Mouse (Mus musculus): ENCODE measurements around the gene Gm17334.

Gm17334 gene

GRCm38 (mm10) chr11:53737573-53737946, 35.4 kb downstream of the Gm17334 start:
- DNase-seq, result peak; percentile 56 to 76

DNA sequence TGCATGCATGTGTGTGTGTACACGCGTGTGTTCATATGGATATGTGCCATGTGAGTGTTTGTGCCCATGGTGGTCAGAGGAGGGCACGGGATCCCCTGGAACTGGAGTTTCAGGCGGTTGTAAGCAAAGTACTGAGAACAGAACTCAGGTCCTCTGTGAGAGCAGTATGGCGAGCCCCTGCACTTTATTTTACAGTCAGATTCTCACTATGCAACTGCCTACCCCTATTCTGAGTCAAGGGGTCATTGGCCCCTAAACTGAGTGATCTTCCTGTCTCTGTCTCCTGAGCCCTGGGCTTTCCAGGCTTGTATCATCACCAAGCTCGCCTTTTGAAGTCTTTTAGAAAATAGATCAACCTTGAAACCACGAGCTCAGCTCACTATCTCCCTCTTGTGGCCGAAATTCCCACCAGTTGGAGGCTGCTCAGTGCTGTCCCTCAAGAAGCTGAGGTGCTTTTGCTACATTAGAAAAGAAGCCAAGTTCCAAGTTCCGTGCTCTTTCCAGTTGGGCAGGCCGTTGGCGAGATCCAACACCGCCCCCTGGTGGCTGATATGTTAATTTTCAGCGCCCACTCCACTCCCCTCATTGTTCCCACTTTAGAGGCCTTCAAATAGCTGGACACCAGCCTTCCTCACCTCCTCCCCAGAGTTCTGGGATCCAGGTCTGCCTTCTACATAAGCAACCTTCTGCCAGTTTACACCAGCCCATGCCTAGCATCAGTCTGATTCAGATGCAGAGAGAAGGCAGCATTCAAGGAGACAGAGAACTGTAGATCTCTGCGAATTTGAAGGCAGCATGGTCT, 36.0 kb downstream of the Gm17334 start:
- peak; percentile 83 to 88 for DNase-seq

DNA sequence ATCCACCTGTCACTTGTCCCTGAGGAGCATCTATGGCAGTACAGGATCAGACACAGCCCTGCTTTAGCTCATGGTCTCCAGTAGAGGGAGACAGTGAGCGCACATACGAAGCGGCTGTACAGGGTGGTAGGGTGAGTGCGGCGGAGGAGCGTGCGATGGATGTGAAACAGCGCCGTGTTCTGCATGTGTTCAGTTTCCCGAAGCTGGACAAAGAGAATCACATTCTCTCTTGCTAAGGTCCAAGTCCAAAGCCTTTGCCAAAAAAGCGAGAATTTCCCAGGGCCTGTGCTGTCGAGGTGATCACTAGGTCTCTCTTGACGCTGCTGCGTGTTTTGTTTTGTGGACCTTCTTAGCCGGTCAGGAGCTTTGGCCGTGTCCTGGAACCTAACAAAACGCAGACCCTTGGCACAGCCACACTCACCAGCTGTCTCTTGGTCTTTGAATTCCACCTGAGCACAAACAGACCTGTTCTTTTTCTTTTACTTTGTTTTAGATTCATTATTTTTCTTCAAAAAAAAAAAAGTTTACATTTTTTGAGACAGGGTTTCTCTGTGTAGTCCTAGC, 37.2 kb downstream of the Gm17334 start:
- peak; percentile 64 to 76 for DNase-seq

DNA sequence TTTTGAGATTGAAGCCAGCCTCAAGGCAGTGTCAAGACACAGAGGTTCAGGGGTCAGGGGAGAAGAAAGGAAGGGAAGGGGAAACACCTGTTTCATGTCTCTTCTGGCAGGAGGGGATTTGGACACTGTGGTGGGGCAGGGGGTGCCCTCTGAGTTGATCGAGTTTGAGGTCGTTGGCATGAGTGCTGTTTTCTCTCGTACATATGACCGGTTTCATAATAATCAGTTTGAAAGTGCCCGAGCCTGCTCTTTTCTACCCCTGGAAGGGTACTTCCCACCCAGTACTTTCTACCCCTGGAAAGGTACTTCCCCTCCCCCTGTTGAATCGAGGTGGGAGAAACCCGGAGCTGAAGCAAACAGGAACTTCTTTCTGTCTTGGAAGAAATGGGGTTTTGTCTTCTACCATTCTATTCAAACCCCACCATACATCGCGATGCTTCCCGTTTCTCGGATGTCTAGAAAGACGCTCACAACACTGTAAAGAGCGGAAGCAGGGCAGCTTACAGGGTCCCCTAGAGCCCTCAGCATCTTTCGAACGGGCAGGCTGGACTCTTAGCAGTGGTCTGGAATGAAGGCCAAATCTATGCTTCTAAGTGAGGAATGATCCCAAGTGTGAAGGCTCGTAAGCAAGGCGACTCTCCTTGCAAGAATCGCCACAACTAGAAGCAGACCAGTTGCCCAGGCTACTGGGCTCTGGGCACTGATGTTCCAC, 37.9 kb downstream of the Gm17334 start:
- DNase-seq, result no peak

DNA sequence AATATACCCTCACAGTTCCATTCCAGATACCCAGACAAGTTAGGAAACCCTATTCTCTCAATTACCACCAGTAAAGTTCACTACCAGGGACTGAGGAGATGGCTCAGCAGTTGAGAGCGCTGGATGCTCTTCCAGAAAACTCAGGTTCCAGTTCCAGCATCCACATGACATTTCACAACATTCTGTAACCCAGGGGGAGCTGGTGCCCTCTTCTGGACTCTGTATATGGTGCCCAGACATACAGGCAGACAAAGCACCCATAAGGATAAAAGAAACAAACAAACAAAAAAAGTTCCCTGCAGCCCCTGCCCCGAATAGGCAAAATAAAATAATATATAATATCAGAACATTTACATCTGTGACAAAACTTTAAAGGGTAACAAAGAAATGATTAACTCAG, 38.6 kb downstream of the Gm17334 start:
- no peak for DNase-seq

- DNase-seq, result no peak
Measured at GRCm38 (mm10) chr11:53733824-53734223, 39.2 kb downstream of the Gm17334 start.

DNA sequence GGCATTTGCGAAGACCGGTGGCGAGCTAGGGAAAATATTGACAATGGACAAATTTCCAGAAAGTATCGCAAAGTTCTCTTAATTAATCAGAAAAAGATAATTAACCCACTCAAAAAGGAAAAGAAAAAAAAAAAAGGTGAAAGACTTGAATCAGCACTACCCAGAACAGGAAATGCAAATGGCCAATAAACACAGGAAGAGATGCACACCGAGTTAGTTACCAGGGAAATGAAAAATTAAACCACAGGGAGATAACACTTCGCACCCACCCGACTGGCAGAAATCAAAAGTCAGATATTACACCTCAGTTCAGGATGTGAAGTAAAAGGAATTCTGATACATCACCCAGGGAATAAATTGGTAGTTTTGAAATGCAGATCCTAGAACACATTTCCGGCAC, 40.7 kb downstream of the Gm17334 start:
- DNase-seq, result no peak

DNA sequence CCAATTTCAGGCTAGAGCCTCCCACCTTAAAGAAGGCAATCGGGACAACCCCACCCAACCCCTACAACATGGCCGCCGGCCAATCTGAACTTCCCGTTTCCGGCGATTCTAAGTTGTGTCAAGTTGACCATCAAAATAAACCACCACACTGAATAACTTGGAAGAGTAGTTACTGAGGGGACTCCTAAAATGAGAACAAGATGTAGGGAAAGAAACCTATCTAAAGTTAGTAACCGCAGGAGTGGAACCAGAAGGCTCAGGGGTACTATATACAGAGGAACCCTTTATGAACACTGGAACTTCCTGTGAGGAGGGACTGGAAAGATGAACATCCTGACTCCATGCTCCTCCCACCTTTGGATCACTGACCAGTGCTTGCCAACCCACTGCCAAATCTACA, 41.5 kb downstream of the Gm17334 start:
- DNase-seq, result no peak

All from lung, postnatal 4 days (tissue).